ENCODE assay signal across 8 mouse cellular contexts in the genomic region with DNA sequence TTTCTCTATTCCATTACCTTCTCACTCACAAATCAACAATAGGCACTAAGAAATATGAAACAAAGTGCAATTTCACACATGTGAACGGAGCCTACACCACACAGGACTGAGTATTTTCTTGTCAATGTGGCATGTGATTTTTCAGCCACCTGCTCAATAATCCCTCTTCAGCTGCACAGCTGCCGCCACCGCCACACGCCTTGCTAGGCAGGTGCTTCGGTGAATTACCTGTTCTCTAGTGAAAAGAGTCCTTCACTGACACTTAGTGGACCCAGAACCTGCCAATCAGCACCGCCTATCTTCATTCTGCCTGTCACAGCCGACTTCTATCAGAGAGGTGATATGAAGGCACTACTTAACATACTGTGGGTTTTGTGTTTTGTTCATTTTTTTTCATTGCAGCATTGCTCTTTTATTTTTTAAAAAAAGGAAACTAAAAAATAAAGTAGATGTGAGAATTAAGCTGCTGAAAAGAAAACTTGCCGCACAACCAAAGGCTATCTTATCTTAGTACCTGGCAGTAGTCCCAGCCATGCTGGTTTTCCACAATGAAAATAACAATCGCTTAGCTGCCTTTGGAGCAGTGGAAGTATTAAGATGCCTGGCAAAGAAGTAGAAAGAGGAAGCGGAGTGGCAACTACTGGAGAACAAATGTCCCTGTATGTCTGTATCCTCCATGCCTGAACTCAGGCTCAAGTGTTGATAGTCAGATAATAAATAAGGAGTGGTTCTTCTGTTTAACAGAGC. TPM values are rescaled to one million over a fixed set of nuclear protein-coding genes. Genes with fewer than 3 reads are reported as not detected.
DNase-seq lines count a peak whose midpoint lies in the region; ATAC-seq lines count a peak whose summit lies in the region.

No protein-coding gene starts in this region.

- intact Hi-C loops in heart, postnatal 14 days (cut with DNase I): loop anchor here (10.0 kb wide), 2 partner anchors 69 to 771 kb away; a partner anchor contains a TSS

- WGBS in kidney, embryonic 15.5 days: 80% methylated on average over 10 of the region's 10 CpGs
- WGBS in embryonic facial prominence, embryonic 13.5 days: 71% methylated on average over 10 of the region's 10 CpGs
- 33% methylated on average over 10 of the region's 10 CpGs for WGBS in midbrain, embryonic 16.5 days

- H3K27me3 ChIP-seq in kidney, embryonic 15.5 days: no peaks in the 10 kb centered on the region
- no peaks in the 10 kb centered on the region for H3K27me3 ChIP-seq in embryonic facial prominence, embryonic 13.5 days
- no peaks in the 10 kb centered on the region for H3K27me3 ChIP-seq in midbrain, embryonic 16.5 days (ENCODE audit: control insufficient read depth, insufficient read depth, low read depth, low read length)

- H3K9ac ChIP-seq in kidney, embryonic 15.5 days: no peak overlapping the region
- no peak overlapping the region for H3K9ac ChIP-seq in embryonic facial prominence, embryonic 13.5 days
- H3K9ac ChIP-seq in midbrain, embryonic 16.5 days (ENCODE audit: low read depth, low read length): 0 out of 2 replicates have a peak overlapping the region, but pooled peaks have one; percentile 25

- peaks cover 49% of the 10 kb centered on the region for H3K4me1 ChIP-seq in kidney, embryonic 15.5 days
- peaks cover 39% of the 10 kb centered on the region for H3K4me1 ChIP-seq in embryonic facial prominence, embryonic 13.5 days
- peaks cover 42% of the 10 kb centered on the region for H3K4me1 ChIP-seq in midbrain, embryonic 16.5 days (ENCODE audit: control insufficient read depth, insufficient read depth, low read length)

- no peak overlapping the region for H3K4me3 ChIP-seq in kidney, embryonic 15.5 days (replicated peaks)
- H3K4me3 ChIP-seq in embryonic facial prominence, embryonic 13.5 days: no peak overlapping the region
- H3K4me3 ChIP-seq in midbrain, embryonic 16.5 days (ENCODE audit: low read depth, low read length): no peak overlapping the region

- H3K4me2 ChIP-seq in kidney, embryonic 15.5 days: peak overlapping the region; percentile 12; the same call in 1 of the 2 replicates
- H3K4me2 ChIP-seq in embryonic facial prominence, embryonic 13.5 days: 0 out of 2 replicates have a peak overlapping the region, but pooled peaks have one; percentile 1
- H3K4me2 ChIP-seq in midbrain, embryonic 16.5 days (ENCODE audit: low read length): peak overlapping the region; percentile 46

- no peaks in the 10 kb centered on the region for H3K9me3 ChIP-seq in kidney, embryonic 15.5 days (replicated peaks)
- no peaks in the 10 kb centered on the region for H3K9me3 ChIP-seq in embryonic facial prominence, embryonic 13.5 days
- H3K9me3 ChIP-seq in midbrain, embryonic 16.5 days (replicated peaks; ENCODE audit: control insufficient read depth, low read length, poor library complexity, severe bottlenecking): no peaks in the 10 kb centered on the region

- no peaks in the 10 kb centered on the region for H3K36me3 ChIP-seq in kidney, embryonic 15.5 days
- no peaks in the 10 kb centered on the region for H3K36me3 ChIP-seq in embryonic facial prominence, embryonic 13.5 days
- no peaks in the 10 kb centered on the region for H3K36me3 ChIP-seq in midbrain, embryonic 16.5 days (ENCODE audit: control insufficient read depth, insufficient read depth, low read length)

- H3K27ac ChIP-seq in kidney, embryonic 15.5 days: no peak overlapping the region
- H3K27ac ChIP-seq in embryonic facial prominence, embryonic 13.5 days: no peak overlapping the region
- peak overlapping the region; percentile 23; the same call in 1 of the 2 replicates for H3K27ac ChIP-seq in midbrain, embryonic 16.5 days (ENCODE audit: low read length)

- no peak for DNase-seq in kidney, adult 9 months
- peak; percentile 26 to 40 for DNase-seq in heart, postnatal 14 days
- DNase-seq in thymus, postnatal 36 days: no peak
- no peak for DNase-seq in right cerebral cortex, postnatal 14 days
- no peak for DNase-seq in urinary bladder, postnatal 25 days (ENCODE audit: low spot score)

- no peak for ATAC-seq in kidney, embryonic 15.5 days (replicated peaks; ENCODE audit: low FRiP score)
- ATAC-seq in embryonic facial prominence, embryonic 13.5 days (ENCODE audit: insufficient number of reproducible peaks, insufficient read depth, low FRiP score, low TSS enrichment, low read depth): no peak
- no peak for ATAC-seq in midbrain, embryonic 16.5 days

RNA-seq across cellular contexts. Expression of a gene that starts 3.5 kb away (rescaled TPM):
- polyA plus RNA-seq in kidney, embryonic 15.5 days (2015; fragmentation: Nextera tagmentation; extraction: Ambion mirVana): 6.0 and 7.4 TPM in 2 replicates
- 7.2 and 8.4 TPM in 2 replicates for polyA plus RNA-seq in embryonic facial prominence, embryonic 13.5 days (2015; fragmentation: Nextera tagmentation; extraction: Ambion mirVana)
- 10 to 100 TPM; 27.5 to 28.3 TPM for total RNA-seq in heart, postnatal 14 days (2021)
- polyA plus RNA-seq in midbrain, embryonic 16.5 days (2015; fragmentation: Nextera tagmentation; extraction: Ambion mirVana): 6.6 and 6.8 TPM in 2 replicates

Comparison
In these comparisons a context has a peak if more than half of its experiments do, and no peak if none do; other contexts are left out.
1. DNase-seq: peak in heart, postnatal 14 days (2 of 2); none in kidney, adult 9 months (single experiment), thymus, postnatal 36 days (0 of 2), right cerebral cortex, postnatal 14 days (single experiment) and urinary bladder, postnatal 25 days (single experiment).
2. Peak in every context shown above with its lines, with median percentiles within 50 percentile points of each other: H3K4me2 ChIP-seq.